Mouse (Mus musculus) kidney, adult 2 months (tissue): ENCODE measurements around the gene Kremen2.

Experiments used
- CTCF ChIP-seq: fragments of 200-500 bp; conservative IDR thresholded peaks from 2 replicates; pipeline ENCODE4 v1.5.1; 2011; ENCODE audit warnings: low read depth, mild to moderate bottlenecking, control low read depth, low read length, moderate library complexity, mixed read lengths; ENCODE audit not compliant: insufficient read depth, insufficient read length
- POLR2A ChIP-seq: fragments of 200-500 bp; IDR thresholded peaks from one replicate; pipeline ENCODE4 v1.6.1; 2011; ENCODE audit warnings: low read depth, low read length, control low read depth

- no peak for TF ChIP-seq POLR2A
- peak; percentile 71 for TF ChIP-seq CTCF
These were observed 3.2 kb upstream of the Kremen2 start for GRCm38 (mm10) chr17:23748631-23749391.
